Mouse (Mus musculus) erythroblast, embryonic 14.5 days (primary cell): ENCODE measurements around the gene Synj2. TPM values are rescaled to one million over a fixed set of nuclear protein-coding genes. Genes with fewer than 3 reads are reported as not detected.

ENCODE experiments used
- H3K27me3 ChIP-seq: 2 replicates; pipeline ENCODE4 v1.6.1; 2012; ENCODE audit warnings: inconsistent platforms; ENCODE audit not compliant: control insufficient read depth
- H3K36me3 ChIP-seq: 2 replicates; pipeline ENCODE4 v1.6.1; 2012; ENCODE audit warnings: mild to moderate bottlenecking, inconsistent platforms; ENCODE audit not compliant: control insufficient read depth
- H3K4me1 ChIP-seq: 2 replicates; pipeline ENCODE4 v1.6.1; 2012; ENCODE audit warnings: inconsistent platforms; ENCODE audit not compliant: control insufficient read depth
- H3K4me3 ChIP-seq: replicated peaks from 2 replicates; pipeline ENCODE3; 2012; ENCODE audit warnings: moderate library complexity, mild to moderate bottlenecking, inconsistent platforms
- H3K9me3 ChIP-seq: 2 replicates; pipeline ENCODE4 v1.6.1; 2012; ENCODE audit warnings: low read length, inconsistent platforms, mixed read lengths; ENCODE audit not compliant: control insufficient read depth
- GATA1 ChIP-seq: IDR thresholded peaks from 2 replicates; pipeline ENCODE4 v1.6.1; 2012; ENCODE audit warnings: low read length, inconsistent platforms, mixed read lengths
- TAL1 ChIP-seq: IDR thresholded peaks from 3 replicates; pipeline ENCODE4 v1.6.1; 2012; ENCODE audit warnings: low read length, inconsistent platforms, mixed read lengths
- polyA plus RNA-seq: library from polyadenylated mRNA; stranded (reverse); fragments of >175 nt; gene quantifications from 2 replicates; pipeline ENCODE4 v1.2.3, GENCODE M21; 2012

The Synj2 gene
- polyA plus RNA-seq, 1 experiment: not detected

DNA sequence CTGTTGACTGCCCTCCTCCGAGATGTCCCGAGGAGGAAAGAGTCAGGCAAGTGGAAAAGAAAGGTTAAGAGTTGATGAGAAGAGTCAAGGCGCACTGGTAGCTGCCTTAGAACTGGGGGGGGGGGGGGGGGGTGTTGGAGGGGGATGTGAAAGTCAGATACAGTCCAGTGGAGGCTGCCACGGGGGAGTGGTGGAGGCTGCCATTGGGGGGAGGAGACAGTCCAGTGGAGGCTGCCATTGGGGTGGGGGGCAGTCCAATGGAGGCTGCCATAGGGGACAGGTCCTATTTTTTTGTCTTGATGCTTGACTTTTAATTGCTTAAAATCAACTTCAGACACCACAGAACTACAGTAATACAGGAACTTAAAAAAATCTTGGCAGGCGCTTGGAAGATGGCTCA, 8.9 kb upstream of the Synj2 start:
- H3K36me3 ChIP-seq: peaks cover 19% of the 10 kb centered on the region
- TF ChIP-seq GATA1 (no peak), TAL1 (no peak)

DNA sequence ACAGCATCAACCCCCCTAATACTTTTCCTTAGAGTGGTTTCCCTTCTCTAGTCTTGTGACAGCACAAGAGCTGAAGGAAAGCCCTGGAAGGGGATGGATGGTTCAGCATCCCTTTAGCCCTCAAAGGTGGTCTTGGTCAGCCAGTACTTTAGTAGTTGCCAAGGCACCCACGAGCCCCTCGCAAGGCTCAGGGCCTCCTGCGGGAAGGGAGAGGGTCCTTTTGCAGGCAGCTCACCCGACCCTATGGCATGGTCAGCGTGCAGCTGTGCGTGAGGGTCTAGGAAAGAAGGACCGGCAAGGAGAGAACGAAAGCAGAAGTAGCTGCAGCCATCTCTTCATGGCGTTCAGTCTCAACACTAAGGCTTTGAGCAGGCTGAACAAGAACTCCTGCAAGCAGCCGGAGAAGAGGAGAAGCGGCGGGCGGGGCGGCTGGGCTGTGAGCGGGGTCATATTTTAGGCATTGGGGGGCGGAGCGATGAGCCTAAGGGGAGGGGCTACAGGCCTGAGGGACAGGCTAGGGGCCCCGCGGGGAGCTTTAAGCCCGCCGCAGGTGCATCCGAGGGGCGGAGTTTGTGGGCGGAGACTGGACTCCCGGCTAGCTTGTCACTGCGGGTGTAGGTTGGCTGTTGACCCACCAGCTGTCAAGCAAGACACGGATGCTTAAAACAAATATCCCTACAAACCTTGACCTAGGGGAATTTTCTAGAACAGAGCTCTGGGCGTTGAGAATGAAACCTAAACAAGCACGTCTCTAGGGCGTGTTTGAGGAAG, 6.3 kb upstream of the Synj2 start:
- Histone ChIP-seq H3K4me1 (peaks cover 10% of the 10 kb centered on the region), H3K9me3 (no peaks in the 10 kb centered on the region), H3K27me3 (peaks cover 10% of the 10 kb centered on the region), H3K4me3 (peak overlapping the region; percentile 56), H3K36me3 (peaks cover 4% of the 10 kb centered on the region)
- TF ChIP-seq GATA1 (no peak), TAL1 (no peak)

More for the DNA sequence above, 8.9 kb upstream of the Synj2 start:
- H3K4me3 ChIP-seq: no peak overlapping the region
- peaks cover 10% of the 10 kb centered on the region for H3K4me1 ChIP-seq
- no peaks in the 10 kb centered on the region for H3K9me3 ChIP-seq
- no peaks in the 10 kb centered on the region for H3K27me3 ChIP-seq

DNA sequence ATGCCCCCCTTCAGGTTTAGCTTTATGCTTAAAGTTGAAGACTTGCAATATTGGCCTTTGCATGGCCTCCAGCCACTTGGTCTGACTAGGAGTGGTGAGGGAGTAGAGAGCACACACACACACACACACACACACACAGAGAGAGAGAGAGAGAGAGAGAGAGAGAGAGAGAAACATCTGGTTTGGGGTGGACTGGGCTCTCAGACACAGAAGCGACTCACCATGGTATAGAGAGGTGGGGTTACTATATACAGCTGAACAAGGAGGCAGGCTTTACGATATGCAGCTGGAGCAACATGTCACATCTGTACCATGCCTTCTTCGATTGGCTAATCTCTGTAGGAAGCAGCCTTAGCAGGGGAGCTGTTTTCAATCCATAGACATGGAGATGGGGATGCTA, 5.4 kb upstream of the Synj2 start:
- peaks cover 4% of the 10 kb centered on the region for H3K36me3 ChIP-seq
- H3K4me1 ChIP-seq: peaks cover 12% of the 10 kb centered on the region
- peaks cover 20% of the 10 kb centered on the region for H3K27me3 ChIP-seq
- H3K9me3 ChIP-seq: no peaks in the 10 kb centered on the region
- no peak for TF ChIP-seq TAL1
- no peak for TF ChIP-seq GATA1
- no peak overlapping the region for H3K4me3 ChIP-seq

DNA sequence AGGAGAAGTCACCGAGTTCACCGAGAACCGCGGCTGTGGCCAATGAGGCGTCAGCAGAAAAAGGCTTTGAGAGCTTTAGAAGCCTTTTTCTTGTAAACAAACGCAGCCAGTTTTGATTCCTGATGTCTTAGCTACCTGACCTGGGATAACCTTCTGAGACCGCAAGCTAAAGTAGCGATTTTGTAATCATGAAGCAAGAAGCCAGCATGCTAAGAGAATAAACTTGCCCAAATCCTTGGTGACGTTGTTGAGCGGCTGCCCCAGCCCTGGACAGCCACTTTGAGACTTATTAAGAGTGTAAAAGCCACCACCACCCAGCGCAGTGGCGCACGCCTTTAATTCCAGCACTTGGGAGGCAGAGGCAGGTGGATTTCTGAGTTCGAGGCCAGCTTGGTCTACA, 4.8 kb upstream of the Synj2 start:
- peaks cover 1% of the 10 kb centered on the region for H3K36me3 ChIP-seq
- H3K4me1 ChIP-seq: peaks cover 16% of the 10 kb centered on the region
- H3K4me3 ChIP-seq: no peak overlapping the region
- peaks cover 25% of the 10 kb centered on the region for H3K27me3 ChIP-seq
- TF ChIP-seq TAL1: no peak
- no peak for TF ChIP-seq GATA1
- H3K9me3 ChIP-seq: no peaks in the 10 kb centered on the region

DNA sequence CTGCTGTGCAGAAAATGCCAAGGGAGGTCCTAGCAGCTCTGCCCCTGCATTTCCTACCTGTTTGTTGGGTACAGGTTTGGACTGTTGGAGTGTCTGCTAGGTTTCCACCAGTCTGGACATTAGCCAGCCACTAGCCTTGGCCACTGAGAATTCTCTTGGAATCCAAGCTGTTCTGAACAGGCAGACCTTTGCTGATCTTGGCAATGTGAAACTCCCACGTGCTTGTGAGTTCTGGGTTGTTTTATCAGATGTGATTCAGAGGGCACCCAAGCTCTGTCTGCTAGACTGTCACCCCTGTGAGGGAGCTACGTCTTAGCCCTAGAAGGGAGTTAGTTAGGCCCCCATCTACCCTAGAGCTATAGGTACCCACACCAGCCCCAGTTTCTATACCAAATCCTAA, 3.6 kb upstream of the Synj2 start:
- peaks cover 36% of the 10 kb centered on the region for H3K27me3 ChIP-seq
- peaks cover 19% of the 10 kb centered on the region for H3K4me1 ChIP-seq
- H3K9me3 ChIP-seq: no peaks in the 10 kb centered on the region

DNA sequence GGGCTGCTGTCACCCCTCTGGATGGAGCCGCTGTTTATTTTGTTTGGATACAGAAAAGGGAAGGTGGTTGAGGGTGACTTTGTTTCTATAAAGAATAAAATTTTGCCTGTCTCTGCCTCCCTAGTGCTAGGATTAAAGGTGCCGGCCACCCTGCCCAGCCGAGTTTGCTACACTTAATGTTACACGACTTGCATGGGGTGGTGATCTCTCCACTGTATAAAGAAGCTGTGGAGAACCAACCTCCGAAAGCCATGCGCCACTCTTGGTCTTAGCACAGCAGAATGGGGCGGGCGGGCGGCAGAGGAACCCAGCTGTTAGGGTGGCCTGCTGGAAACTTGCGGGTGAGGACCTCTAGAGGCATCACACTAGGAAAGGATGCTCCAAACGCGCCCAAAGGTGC, 1.2 kb upstream of the Synj2 start:
- peaks cover 42% of the 10 kb centered on the region for H3K27me3 ChIP-seq
- peaks cover 14% of the 10 kb centered on the region for H3K4me1 ChIP-seq
- no peak overlapping the region for H3K4me3 ChIP-seq
- H3K9me3 ChIP-seq: no peaks in the 10 kb centered on the region
- TF ChIP-seq TAL1: no peak
- no peak for TF ChIP-seq GATA1
- H3K36me3 ChIP-seq: no peaks in the 10 kb centered on the region

More for the DNA sequence above, 3.6 kb upstream of the Synj2 start:
- Histone ChIP-seq H3K36me3 (no peaks in the 10 kb centered on the region), H3K4me3 (no peak overlapping the region)
- no peak for TF ChIP-seq GATA1
- no peak for TF ChIP-seq TAL1

DNA sequence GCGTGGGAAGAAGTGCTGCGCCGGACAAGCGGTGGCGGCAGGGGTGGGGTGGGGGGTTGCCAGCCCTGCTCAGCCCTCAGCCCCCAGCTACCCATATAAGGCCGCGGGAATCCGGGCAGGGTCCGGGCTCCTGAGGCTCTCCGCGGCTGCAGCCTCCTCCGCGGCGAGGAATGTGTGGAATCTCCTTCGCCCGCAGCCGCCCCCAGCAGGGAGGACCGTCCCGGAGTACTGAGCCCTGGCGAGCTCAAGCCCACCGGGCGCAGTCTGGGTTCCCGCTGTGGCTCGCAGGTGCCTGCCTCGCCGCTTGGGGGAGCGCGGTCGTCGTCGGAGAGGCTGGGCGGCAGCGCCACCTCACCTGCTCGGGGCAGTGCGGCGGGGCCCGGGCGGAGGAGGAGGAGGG, 288 bp upstream of the Synj2 start:
- Histone ChIP-seq H3K36me3 (no peaks in the 10 kb centered on the region), H3K9me3 (no peaks in the 10 kb centered on the region), H3K27me3 (peaks cover 42% of the 10 kb centered on the region), H3K4me1 (peaks cover 9% of the 10 kb centered on the region), H3K4me3 (peak overlapping the region; percentile 46)
- TF ChIP-seq GATA1: no peak
- TF ChIP-seq TAL1: no peak

DNA sequence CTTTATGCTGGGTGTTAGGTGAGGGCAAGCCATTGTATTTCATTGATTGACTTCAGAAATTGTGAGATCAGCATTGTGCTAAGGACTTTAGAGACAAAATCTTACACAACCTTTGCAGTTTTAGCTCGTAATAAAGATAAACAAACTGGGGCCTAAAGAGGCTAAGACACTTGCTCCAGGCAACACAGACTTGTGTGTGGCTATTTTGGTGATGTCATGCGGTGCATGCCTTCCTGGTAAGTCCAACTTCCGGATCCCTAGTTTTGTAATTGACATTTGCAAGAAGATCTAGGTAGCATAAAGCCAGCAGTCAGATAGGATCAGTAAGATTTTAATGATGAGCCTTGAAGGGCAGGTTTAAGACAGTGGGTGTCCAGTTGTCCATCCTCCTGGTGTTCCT, 1.1 kb downstream of the Synj2 start:
- no peak overlapping the region for H3K4me3 ChIP-seq
- peaks cover 9% of the 10 kb centered on the region for H3K4me1 ChIP-seq

DNA sequence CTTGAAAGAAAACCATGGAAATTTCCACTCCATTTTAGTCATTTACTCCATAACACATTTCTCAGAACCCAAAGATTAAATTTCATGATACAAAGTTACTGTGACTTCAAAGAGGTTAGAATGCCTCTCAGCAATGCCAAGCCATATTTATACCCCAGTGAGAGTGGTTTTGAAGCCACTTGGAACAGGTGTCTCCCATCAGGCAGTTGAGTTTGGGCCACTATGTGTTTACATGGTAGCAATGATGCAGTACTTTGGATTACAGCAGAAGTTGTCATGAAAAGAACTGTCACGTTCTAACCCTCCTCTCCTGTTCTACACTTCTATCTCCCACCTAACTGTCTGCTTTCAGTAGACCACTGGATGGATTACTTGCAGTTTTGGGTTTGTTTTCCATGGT, 2.0 kb downstream of the Synj2 start:
- peaks cover 9% of the 10 kb centered on the region for H3K4me1 ChIP-seq
- H3K9me3 ChIP-seq: no peaks in the 10 kb centered on the region
- no peak overlapping the region for H3K4me3 ChIP-seq
- TF ChIP-seq GATA1 (no peak), TAL1 (no peak)
- no peaks in the 10 kb centered on the region for H3K36me3 ChIP-seq
- peaks cover 42% of the 10 kb centered on the region for H3K27me3 ChIP-seq

More for the DNA sequence above, 1.1 kb downstream of the Synj2 start:
- H3K27me3 ChIP-seq: peaks cover 42% of the 10 kb centered on the region
- TF ChIP-seq GATA1 (no peak), TAL1 (no peak)
- H3K9me3 ChIP-seq: no peaks in the 10 kb centered on the region
- H3K36me3 ChIP-seq: no peaks in the 10 kb centered on the region
